Mouse (Mus musculus): ENCODE measurements around the gene Kmt2c. TPM values are rescaled to one million over a fixed set of nuclear protein-coding genes. Genes with fewer than 3 reads are reported as not detected.

The Kmt2c gene
- total RNA-seq (2021): 10 to 100 TPM; 57.3 to 64.1 TPM
- long read RNA-seq, experiment 1, partial matches to known transcripts: 0 of 1 reads
- long read RNA-seq, experiment 1, other reads (novel, unspliced or antisense): 1 of 1 reads
- long read RNA-seq, experiment 2, partial matches to known transcripts: 6 of 12 reads
- long read RNA-seq, experiment 2, other reads (novel, unspliced or antisense): 6 of 12 reads

- peak; percentile 59 to 71 for DNase-seq (ENCODE audit: low spot score in 2 of 2)
Measured at GRCm38 (mm10) chr5:25498346-25498820, at the start of gene Kmt2c. Gene Kmt2c (minus strand): TSS chr5:25498783.

DNA sequence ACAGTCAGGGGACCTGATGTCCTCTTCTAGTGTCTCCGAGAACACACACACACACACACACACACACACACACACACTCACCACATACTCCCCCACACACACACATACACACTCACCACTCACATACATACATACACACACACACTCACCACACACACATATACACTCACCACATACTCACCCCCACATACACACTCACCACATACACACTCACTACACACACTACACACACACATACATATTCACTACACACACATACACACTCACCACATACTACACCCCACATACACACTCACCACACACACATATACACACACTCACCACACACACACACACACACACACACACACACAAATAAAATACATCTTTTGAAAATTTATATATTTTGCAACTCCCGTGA lies 48.3 kb upstream of the Kmt2c start:
- DNase-seq (ENCODE audit: low spot score in 2 of 2): no peak

DNA sequence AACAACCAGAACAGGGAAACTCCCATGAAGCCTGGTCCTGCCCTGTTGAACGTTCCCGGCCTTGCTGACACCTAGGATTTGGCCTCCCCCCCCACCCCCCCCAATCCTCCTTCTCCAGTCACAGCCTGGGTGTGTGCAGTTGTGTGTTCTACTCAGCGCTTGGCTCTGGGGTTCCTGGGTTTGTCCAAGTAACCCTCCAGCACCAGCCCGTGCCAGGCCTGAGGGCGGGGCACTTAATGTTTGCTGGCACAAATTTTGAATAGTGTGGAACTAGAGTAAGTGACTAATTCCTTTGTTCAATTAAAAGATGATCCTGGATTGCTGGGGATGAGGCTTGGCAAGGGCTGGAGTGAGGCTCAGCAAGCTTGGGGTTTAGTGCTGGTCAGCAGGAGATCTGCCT lies 46.0 kb upstream of the Kmt2c start:
- no peak for DNase-seq (ENCODE audit: low spot score in 2 of 2)

DNA sequence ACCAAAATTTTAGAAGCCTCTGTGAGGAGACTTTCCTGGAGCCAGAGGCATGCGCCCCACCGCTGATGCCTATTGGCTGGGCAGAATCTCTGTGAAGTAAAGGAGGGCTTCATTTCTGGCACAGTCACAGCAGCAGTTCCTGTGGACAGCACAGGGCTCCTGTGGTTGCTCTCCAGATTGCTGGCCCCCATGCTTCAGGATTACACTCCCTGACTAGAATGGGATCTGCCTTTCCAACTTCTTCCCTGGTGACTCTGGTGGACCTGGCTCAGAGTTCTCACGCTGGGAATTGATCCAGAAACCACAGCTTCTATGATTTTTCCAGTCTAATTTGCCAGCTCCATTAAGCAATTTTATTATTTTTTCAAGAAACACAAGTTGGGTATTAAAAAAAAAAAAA lies 45.5 kb upstream of the Kmt2c start:
- DNase-seq (ENCODE audit: low spot score in 2 of 2): no peak

- DNase-seq (ENCODE audit: low spot score in 2 of 2): no peak
Measured at GRCm38 (mm10) chr5:25541661-25542060, 43.1 kb upstream of the Kmt2c start.

DNA sequence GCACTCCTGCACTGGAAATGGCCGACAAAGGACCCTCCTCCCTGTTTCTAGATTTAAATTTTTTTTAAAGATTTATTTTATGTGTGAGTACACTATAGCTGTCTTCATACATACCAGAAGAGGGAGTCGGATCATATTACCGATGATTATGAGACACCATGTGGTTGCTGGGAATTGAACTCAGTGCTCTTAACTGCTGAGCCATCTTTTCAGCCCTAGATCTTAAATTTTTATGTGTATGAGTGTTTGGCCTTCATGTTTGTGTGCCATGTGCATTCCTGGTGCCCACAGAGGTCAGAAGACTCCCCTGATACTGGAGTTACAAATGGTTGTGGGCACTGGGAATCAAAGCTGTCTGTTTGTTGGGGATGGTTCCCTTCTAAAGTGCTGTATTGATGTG lies 42.3 kb upstream of the Kmt2c start:
- no peak for DNase-seq (ENCODE audit: low spot score in 2 of 2)

GRCm38 (mm10) chr5:25540412-25540811 lies 41.8 kb upstream of the Kmt2c start:
- no peak for DNase-seq (ENCODE audit: low spot score in 2 of 2)

- DNase-seq (ENCODE audit: low spot score in 2 of 2): no peak
Measured at GRCm38 (mm10) chr5:25536921-25537409, 38.4 kb upstream of the Kmt2c start.

DNA sequence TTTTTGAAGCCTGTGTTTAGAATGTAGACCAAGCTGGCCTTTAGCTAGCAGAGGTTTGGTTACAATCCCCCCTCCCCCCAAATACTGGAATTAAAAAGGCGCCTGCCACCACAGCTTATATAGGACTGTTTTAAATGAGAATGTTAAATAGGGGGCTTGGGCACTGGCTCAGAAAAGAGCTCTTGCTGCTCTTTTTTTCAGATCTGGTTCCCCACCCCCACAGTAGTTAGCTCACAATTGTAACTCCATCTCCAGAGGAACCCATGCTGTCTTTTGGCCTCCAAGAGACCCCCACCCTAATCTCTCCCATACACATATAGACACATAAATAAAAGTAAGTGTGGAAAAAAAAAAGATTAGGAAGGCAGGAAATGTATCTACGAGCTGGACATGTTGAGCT lies 37.9 kb upstream of the Kmt2c start:
- DNase-seq (ENCODE audit: low spot score in 2 of 2): no peak

DNA sequence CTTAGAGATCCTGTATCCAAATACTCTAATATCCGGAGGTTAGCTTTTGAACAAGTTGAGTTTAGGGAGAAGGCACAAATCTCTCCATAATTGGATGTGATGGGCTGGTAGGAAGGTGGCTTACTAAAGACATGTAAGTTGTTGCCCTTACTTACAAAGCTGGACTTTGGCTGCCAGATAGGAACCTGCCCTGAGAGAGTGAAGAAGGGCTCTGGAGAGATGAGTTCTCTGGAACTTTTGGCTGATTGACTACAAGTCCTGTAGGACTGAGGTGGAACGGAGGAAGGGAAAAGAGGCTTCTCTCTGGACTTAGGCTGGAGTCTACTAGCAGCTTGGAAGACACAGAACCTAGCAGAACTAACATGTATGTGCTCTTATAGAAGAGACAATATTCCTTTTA lies 37.0 kb upstream of the Kmt2c start:
- DNase-seq (ENCODE audit: low spot score in 2 of 2): no peak

DNA sequence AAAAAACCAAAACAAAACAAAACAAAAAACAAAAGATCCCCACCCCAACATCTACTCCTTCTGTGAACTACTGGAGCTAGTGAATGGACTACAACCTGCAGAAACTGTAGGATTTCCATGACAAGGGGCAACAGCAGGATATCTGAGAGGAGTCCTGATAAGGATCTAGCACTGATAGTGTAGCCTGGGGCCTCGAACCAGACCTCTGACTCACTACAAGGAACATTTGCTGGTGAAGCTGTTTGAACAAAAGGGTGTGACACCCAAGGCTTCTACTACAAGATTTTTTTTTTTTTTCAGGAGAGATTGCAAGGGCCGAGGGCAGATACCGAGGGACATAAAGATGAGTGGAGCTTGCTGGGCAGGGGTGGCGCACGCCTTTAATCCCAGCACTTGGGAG lies 34.7 kb upstream of the Kmt2c start:
- no peak for DNase-seq (ENCODE audit: low spot score in 2 of 2)

GRCm38 (mm10) chr5:25532256-25533147 lies 33.9 kb upstream of the Kmt2c start:
- no peak for DNase-seq (ENCODE audit: low spot score in 2 of 2)

GRCm38 (mm10) chr5:25530629-25531028 lies 32.0 kb upstream of the Kmt2c start:
- no peak for DNase-seq (ENCODE audit: low spot score in 2 of 2)

DNA sequence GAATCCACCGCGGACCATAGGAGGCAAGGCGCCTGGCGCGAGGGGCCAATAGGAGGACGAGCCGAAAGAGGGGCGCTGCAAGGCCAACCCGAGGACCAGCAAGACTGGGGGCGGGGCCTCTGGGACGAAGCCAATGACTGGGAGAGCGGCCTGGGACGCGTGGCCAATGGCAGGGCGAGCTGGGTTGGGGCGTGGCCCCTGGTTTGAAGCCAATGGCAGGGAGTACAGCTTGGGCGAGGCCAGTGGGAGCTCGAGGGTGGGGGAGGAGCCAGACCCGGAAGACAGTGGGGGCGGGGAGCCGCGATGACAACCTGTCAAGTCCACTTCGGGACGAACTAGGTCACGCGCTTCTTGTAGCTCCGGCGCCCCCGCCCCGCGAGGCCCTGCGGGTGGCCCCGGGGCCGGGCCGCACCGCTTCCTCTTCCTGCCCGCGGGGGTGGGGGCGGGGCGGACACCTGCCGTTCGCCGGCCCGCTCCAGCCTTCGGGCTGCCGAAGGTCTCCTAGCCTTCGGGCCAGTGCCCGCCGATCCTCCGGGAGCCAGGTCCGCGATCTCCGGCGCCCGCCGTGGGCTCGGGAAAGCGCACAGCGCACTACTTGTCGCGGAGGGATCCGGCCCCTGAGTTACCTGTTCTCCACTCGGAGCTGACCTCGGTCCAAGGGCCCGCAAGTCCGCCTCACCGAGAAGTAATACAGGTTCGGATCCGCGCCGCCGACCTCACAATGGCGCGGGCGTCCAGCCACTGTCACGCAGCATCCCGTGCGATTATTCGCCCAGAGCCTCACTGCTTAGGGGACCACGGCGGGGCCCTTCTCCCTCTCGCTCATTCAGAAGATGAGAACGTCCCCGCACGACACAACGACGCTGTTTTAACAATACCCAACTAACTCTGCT lies 31.2 kb upstream of the Kmt2c start:
- peak; percentile 99 to 100 for DNase-seq (ENCODE audit: low spot score in 2 of 2)

DNA sequence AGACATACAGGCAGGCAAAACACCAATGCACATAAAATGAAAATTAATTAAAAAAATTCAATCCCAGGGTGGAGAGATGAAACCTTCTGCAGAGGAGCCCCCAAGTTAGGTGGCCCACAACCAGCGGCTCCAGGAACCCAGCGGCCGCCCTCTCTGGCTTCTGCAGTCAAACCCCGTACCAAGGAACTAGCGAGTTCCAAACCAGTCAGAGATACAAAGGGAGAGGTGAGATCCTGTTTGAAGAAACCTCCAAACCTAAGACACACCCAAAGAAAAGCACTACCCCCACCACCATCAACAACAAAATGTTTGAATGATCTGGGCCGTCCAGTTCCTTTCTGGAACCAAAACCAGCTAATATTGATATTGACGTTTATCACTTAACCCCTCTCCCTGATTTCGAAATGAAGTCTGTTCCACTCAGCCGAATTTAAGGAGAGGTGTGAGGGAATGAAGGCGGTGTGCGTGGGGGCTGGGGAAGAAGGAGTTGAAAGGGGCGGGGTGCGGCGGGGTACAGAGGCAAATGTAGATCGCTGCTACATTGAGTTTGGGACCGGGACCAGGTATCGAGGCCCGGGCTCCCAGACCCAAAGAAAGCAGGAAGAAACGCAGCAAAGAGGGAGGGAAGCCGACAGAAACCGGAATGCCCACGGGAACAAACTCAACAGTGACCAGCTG lies 30.4 kb upstream of the Kmt2c start:
- DNase-seq (ENCODE audit: low spot score in 2 of 2): no peak

- no peak for DNase-seq (ENCODE audit: low spot score in 2 of 2)
Measured at GRCm38 (mm10) chr5:25527971-25528370, 29.4 kb upstream of the Kmt2c start.

DNA sequence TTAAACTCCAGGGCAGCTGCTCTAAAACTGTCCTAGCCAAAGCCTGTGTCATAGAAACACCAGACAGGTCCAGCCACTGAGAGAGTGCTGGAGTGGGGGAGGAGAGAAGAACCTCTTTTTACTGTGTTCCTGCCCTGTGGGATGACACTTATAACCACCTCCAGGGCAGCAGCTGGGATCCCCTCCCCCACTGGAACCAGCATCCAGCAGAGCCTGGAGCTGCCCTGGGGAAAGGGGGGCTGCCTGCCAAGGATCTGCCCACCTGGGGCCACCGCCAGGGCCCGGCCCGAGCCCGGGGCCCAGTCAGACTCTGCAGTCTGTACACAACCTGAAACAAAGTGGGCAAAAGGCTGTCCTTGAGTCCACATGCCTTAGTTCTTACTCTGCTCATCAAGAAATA lies 28.3 kb upstream of the Kmt2c start:
- DNase-seq (ENCODE audit: low spot score in 2 of 2): no peak

DNA sequence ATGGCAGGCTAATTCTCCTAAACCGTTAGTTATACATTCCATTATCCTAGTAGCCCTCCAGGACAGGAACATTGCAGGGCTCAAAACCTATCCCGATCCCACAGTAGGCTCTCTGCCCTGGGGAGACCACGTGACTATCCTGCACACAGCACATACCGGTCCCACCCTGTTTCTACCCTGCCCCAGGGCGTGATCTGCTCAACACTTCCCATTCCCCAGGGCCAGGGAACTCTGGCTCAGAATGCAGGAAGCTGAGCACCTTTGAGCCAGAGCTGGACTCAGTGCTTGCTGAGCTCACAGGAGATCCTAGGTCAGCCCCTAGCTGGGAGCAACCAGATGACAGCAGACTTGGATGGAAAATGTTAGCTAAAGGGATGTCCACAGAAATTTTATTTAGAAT lies 27.5 kb upstream of the Kmt2c start:
- no peak for DNase-seq (ENCODE audit: low spot score in 2 of 2)

- DNase-seq (ENCODE audit: low spot score in 2 of 2): no peak
Measured at GRCm38 (mm10) chr5:25521461-25521860, 22.9 kb upstream of the Kmt2c start.

DNA sequence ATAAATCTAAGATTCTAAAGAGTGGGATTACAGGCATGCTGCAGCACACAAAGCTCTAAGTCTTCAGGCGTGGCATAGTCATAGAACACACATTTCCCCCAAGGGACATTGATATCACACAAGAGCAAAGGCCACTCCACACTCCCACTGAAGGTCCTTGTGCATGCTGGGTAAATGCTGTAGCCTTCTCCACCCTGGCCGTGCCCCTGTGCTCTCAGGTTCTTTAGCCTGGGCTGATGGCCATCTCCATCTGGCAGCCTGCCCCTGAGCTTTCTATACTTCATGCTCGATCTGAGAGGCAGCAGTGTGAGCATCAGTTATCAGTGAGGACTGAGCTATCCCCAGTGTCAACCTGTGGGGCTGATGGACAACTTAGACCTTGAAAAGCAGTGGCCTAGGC lies 21.2 kb upstream of the Kmt2c start:
- DNase-seq (ENCODE audit: low spot score in 2 of 2): no peak

- DNase-seq (ENCODE audit: low spot score in 2 of 2): no peak
Measured at GRCm38 (mm10) chr5:25517550-25517949, 19.0 kb upstream of the Kmt2c start.
